Mouse (Mus musculus): Measurements from ENCODE around the gene Ckb. TPM values are rescaled to one million over a fixed set of nuclear protein-coding genes. Genes with fewer than 3 reads are reported as not detected.

Gene Ckb
- polyA plus RNA-seq, 1 experiment from 2014 or later, result 266 TPM

- H3K27ac ChIP-seq (replicated peaks in 1 of 2; ENCODE audit: control insufficient read depth in 1 of 2, insufficient read depth in 1 of 2, low read depth in 2 of 2, low read length in 2 of 2), result peak overlapping the region; percentile 84 to 94
- peaks cover 35 to 55% of the 10 kb centered on the region in 2 experiments for H3K4me1 ChIP-seq (ENCODE audit: control insufficient read depth in 2 of 2, insufficient read depth in 2 of 2, low read length in 2 of 2)
- ATAC-seq (ENCODE audit: insufficient number of reproducible peaks, insufficient read depth, low FRiP score, low read depth), result no peak
- 39% methylated on average over 5 of the region's 5 CpGs for WGBS
- no peaks in the 10 kb centered on the region for H3K9me3 ChIP-seq (ENCODE audit: control insufficient read depth, low read length)
- no peaks in the 10 kb centered on the region for H3K27me3 ChIP-seq (ENCODE audit: control insufficient read depth, insufficient read depth, low read length)
- H3K4me3 ChIP-seq (ENCODE audit: control insufficient read depth in 1 of 2, insufficient read depth in 1 of 2, low read depth in 1 of 2, low read length in 2 of 2), result no peak overlapping the region
- peaks cover 17% of the 10 kb centered on the region for H3K36me3 ChIP-seq (ENCODE audit: control insufficient read depth, insufficient read depth, low read length)
- no peak overlapping the region for H3K4me2 ChIP-seq (ENCODE audit: low read length)
- H3K9ac ChIP-seq (ENCODE audit: low read length), result peak overlapping the region; percentile 64
Measured at GRCm38 (mm10) chr12:111682003-111682402, 9.9 kb upstream of the Ckb start.

- Histone ChIP-seq H3K4me1 (ENCODE audit: control insufficient read depth in 2 of 2, insufficient read depth in 2 of 2, low read length in 2 of 2) (peaks cover 30 to 48% of the 10 kb centered on the region in 2 experiments), H3K27me3 (ENCODE audit: control insufficient read depth, insufficient read depth, low read length) (no peaks in the 10 kb centered on the region), H3K4me3 (ENCODE audit: control insufficient read depth in 1 of 2, insufficient read depth in 1 of 2, low read depth in 1 of 2, low read length in 2 of 2) (no peak overlapping the region), H3K4me2 (ENCODE audit: low read length) (no peak overlapping the region), H3K36me3 (ENCODE audit: control insufficient read depth, insufficient read depth, low read length) (peaks cover 17% of the 10 kb centered on the region), H3K9me3 (ENCODE audit: control insufficient read depth, low read length) (no peaks in the 10 kb centered on the region), H3K9ac (ENCODE audit: low read length) (peak overlapping the region; percentile 64), H3K27ac (replicated peaks in 1 of 2; ENCODE audit: control insufficient read depth in 1 of 2, insufficient read depth in 1 of 2, low read depth in 2 of 2, low read length in 2 of 2) (peak overlapping the region; percentile 39 to 94; a peak in 3 of 4 replicates)
- no peak for ATAC-seq (ENCODE audit: insufficient number of reproducible peaks, insufficient read depth, low FRiP score, low read depth)
- WGBS, result 80% methylated on average over 8 of the region's 8 CpGs
Measured at GRCm38 (mm10) chr12:111681305-111681704, 9.2 kb upstream of the Ckb start.

DNA sequence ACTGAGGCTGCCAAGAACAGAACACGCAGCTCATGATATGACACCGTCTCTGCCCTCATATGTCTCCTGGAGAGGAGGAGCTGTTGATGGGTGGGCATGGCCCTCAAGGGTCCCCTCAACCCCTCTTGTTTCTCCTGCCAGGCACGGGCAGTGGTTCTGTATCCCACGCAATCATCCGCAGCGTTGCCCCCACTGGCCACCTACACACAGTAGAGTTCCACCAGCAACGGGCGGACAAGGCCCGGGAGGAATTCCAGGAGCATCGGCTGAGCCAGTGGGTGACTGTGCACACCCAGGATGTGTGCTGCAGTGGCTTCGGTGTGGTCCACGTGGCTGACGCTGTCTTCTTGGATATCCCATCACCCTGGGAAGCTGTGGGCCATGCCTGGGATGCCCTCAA lies 8.5 kb upstream of the Ckb start:
- no peak for ATAC-seq (ENCODE audit: insufficient number of reproducible peaks, insufficient read depth, low FRiP score, low read depth)
- no peak overlapping the region for H3K27ac ChIP-seq (replicated peaks in 1 of 2; ENCODE audit: control insufficient read depth in 1 of 2, insufficient read depth in 1 of 2, low read depth in 2 of 2, low read length in 2 of 2)
- no peak overlapping the region for H3K4me2 ChIP-seq (ENCODE audit: low read length)

DNA sequence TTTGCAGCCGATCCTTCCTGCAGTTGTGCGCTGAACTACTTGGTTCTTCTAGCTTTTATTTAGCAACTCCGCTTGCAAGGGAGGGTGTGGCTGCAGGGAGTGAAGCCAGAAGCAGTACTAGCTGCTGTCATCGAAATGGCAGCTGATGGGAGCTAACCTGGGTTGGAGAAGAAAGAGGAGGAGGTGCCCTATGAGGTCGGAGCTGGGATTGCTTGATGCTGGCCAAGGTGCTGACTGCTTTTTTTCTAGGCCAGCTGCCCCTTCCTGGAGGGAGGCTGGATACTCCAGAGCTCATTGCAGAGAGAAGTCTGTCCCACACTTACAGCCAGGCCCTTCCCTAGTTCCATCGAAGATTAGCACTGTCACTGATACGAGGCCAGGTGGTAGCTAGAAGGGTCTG lies 6.9 kb upstream of the Ckb start:
- Histone ChIP-seq H3K9me3 (ENCODE audit: control insufficient read depth, low read length) (no peaks in the 10 kb centered on the region), H3K27ac (replicated peaks in 1 of 2; ENCODE audit: control insufficient read depth in 1 of 2, insufficient read depth in 1 of 2, low read depth in 2 of 2, low read length in 2 of 2) (no peak overlapping the region), H3K4me1 (ENCODE audit: control insufficient read depth in 2 of 2, insufficient read depth in 2 of 2, low read length in 2 of 2) (peaks cover 32 to 55% of the 10 kb centered on the region in 2 experiments), H3K36me3 (ENCODE audit: control insufficient read depth, insufficient read depth, low read length) (peaks cover 17% of the 10 kb centered on the region), H3K27me3 (ENCODE audit: control insufficient read depth, insufficient read depth, low read length) (no peaks in the 10 kb centered on the region), H3K4me2 (ENCODE audit: low read length) (peak overlapping the region; percentile 91), H3K4me3 (ENCODE audit: control insufficient read depth in 1 of 2, insufficient read depth in 1 of 2, low read depth in 1 of 2, low read length in 2 of 2) (peak overlapping the region; percentile 69 to 71), H3K9ac (ENCODE audit: low read length) (peak overlapping the region; percentile 78)
- 31% methylated on average over 7 of the region's 7 CpGs for WGBS
- no peak for ATAC-seq (ENCODE audit: insufficient number of reproducible peaks, insufficient read depth, low FRiP score, low read depth)

More for the DNA sequence above, 8.5 kb upstream of the Ckb start:
- H3K36me3 ChIP-seq (ENCODE audit: control insufficient read depth, insufficient read depth, low read length), result peaks cover 17% of the 10 kb centered on the region
- H3K9me3 ChIP-seq (ENCODE audit: control insufficient read depth, low read length), result no peaks in the 10 kb centered on the region
- no peak overlapping the region for H3K9ac ChIP-seq (ENCODE audit: low read length)
- WGBS, result 93% methylated on average over 13 of the region's 13 CpGs
- H3K4me1 ChIP-seq (ENCODE audit: control insufficient read depth in 2 of 2, insufficient read depth in 2 of 2, low read length in 2 of 2), result peaks cover 26 to 45% of the 10 kb centered on the region in 2 experiments
- no peaks in the 10 kb centered on the region for H3K27me3 ChIP-seq (ENCODE audit: control insufficient read depth, insufficient read depth, low read length)
- H3K4me3 ChIP-seq (ENCODE audit: control insufficient read depth in 1 of 2, insufficient read depth in 1 of 2, low read depth in 1 of 2, low read length in 2 of 2), result no peak overlapping the region

- ATAC-seq (ENCODE audit: insufficient number of reproducible peaks, insufficient read depth, low FRiP score, low read depth), result no peak
- Histone ChIP-seq H3K27me3 (ENCODE audit: control insufficient read depth, insufficient read depth, low read length) (no peaks in the 10 kb centered on the region), H3K4me2 (ENCODE audit: low read length) (peak overlapping the region; percentile 91), H3K9ac (ENCODE audit: low read length) (peak overlapping the region; percentile 78), H3K36me3 (ENCODE audit: control insufficient read depth, insufficient read depth, low read length) (peaks cover 16% of the 10 kb centered on the region), H3K9me3 (ENCODE audit: control insufficient read depth, low read length) (no peaks in the 10 kb centered on the region), H3K4me3 (ENCODE audit: control insufficient read depth in 1 of 2, insufficient read depth in 1 of 2, low read depth in 1 of 2, low read length in 2 of 2) (peak overlapping the region; percentile 69 to 71), H3K4me1 (ENCODE audit: control insufficient read depth in 2 of 2, insufficient read depth in 2 of 2, low read length in 2 of 2) (peaks cover 33 to 55% of the 10 kb centered on the region in 2 experiments), H3K27ac (replicated peaks in 1 of 2; ENCODE audit: control insufficient read depth in 1 of 2, insufficient read depth in 1 of 2, low read depth in 2 of 2, low read length in 2 of 2) (peak overlapping the region in 1 of 2 experiments; percentile 98; a peak in 1 of 4 replicates)
- 5% methylated on average over 13 of the region's 13 CpGs for WGBS
Measured at GRCm38 (mm10) chr12:111678670-111678933, 6.5 kb upstream of the Ckb start.

DNA sequence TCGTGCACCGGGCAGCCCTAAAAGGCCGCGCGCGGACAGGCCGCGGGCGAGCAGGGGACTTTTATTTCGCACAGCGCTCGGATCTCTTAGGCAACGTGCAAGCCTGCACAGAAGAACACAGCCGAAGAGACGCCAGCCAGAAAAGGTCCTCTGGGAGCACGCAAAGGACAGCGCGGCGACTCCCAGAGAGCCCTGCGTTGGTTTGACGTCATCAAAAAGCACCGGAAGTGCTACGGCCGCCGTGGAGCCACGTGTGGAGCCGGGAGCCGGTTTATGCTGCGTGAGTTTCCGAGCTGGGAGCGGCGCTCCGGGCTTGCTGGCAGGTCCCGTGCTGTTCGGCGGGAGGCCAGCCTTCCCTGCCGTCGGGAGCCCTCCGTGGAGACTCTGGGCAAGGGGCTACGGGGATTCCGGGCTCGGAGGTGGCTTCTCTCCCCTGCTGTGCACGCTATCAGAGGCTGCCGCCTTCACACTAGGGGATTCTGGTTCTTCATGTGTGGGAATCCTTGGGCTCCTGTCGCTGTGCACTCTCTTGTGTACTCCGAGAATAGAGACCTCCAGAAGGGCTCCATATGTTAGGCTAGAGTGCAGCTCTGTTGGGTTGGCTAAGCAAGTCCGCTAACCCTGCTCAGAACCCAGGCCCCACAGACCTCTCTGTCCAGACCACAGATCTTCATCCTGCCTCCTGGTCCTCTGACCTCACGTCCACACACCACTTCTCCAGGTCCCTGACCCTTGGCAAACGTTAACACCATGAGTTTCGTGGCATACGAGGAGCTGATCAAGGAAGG lies 5.9 kb upstream of the Ckb start, which contains the start of gene Trmt61a:
Trmt61a (plus strand) TSS at position 224 of the 788 bp plus-strand sequence.
- peak within 1 kb of the TSS; percentile 91 for H3K4me2 ChIP-seq (ENCODE audit: low read length)
- peak within 1 kb of the TSS; percentile 69 to 71 for H3K4me3 ChIP-seq (ENCODE audit: control insufficient read depth in 1 of 2, insufficient read depth in 1 of 2, low read depth in 1 of 2, low read length in 2 of 2)
- H3K4me1 ChIP-seq (ENCODE audit: control insufficient read depth in 2 of 2, insufficient read depth in 2 of 2, low read length in 2 of 2), result peaks cover 28 to 50% of the 10 kb centered on the region in 2 experiments
- ATAC-seq (ENCODE audit: insufficient number of reproducible peaks, insufficient read depth, low FRiP score, low read depth), result peak; percentile 82
- H3K27ac ChIP-seq (replicated peaks in 1 of 2; ENCODE audit: control insufficient read depth in 1 of 2, insufficient read depth in 1 of 2, low read depth in 2 of 2, low read length in 2 of 2), result peak within 1 kb of the TSS; percentile 95 to 98
- H3K36me3 ChIP-seq (ENCODE audit: control insufficient read depth, insufficient read depth, low read length), result peaks cover 13% of the 10 kb centered on the region
- no peaks in the 10 kb centered on the region for H3K9me3 ChIP-seq (ENCODE audit: control insufficient read depth, low read length)
- H3K27me3 ChIP-seq (ENCODE audit: control insufficient read depth, insufficient read depth, low read length), result no peaks in the 10 kb centered on the region
- under 1% methylated on average over 51 of the region's 51 CpGs for WGBS
- peak within 1 kb of the TSS; percentile 78 for H3K9ac ChIP-seq (ENCODE audit: low read length)

DNA sequence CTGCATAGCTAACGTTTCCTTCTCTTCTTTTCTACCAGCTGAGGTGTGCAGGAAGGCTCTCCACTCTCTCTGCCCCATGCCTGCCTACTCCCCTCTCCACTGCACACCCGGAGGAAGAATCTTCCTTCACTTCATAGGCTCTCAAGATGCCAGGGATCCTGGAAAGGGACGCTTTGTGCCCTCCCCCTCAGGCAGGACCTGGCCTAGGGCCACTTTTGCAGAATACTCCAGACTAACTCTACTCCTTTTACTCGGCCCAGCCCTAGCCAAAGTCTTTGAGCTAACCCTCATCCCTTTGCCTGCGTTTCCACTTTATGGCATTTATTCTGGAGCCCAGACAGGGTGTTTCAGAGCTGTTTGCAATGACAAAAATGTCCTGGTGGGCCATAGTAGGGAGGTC lies 5.3 kb upstream of the Ckb start:
- peaks cover 29 to 48% of the 10 kb centered on the region in 2 experiments for H3K4me1 ChIP-seq (ENCODE audit: control insufficient read depth in 2 of 2, insufficient read depth in 2 of 2, low read length in 2 of 2)
- no peak; the same call in 1 of the 2 replicates for ATAC-seq (ENCODE audit: insufficient number of reproducible peaks, insufficient read depth, low FRiP score, low read depth)
- WGBS, result 17% methylated on average over 5 of the region's 5 CpGs

More for the DNA sequence above, 5.3 kb upstream of the Ckb start:
- Histone ChIP-seq H3K9ac (ENCODE audit: low read length) (peak overlapping the region; percentile 78), H3K27me3 (ENCODE audit: control insufficient read depth, insufficient read depth, low read length) (no peaks in the 10 kb centered on the region), H3K4me2 (ENCODE audit: low read length) (peak overlapping the region; percentile 91), H3K36me3 (ENCODE audit: control insufficient read depth, insufficient read depth, low read length) (peaks cover 13% of the 10 kb centered on the region), H3K27ac (replicated peaks in 1 of 2; ENCODE audit: control insufficient read depth in 1 of 2, insufficient read depth in 1 of 2, low read depth in 2 of 2, low read length in 2 of 2) (peak overlapping the region; percentile 95 to 98), H3K4me3 (ENCODE audit: control insufficient read depth in 1 of 2, insufficient read depth in 1 of 2, low read depth in 1 of 2, low read length in 2 of 2) (peak overlapping the region; percentile 69 to 71), H3K9me3 (ENCODE audit: control insufficient read depth, low read length) (no peaks in the 10 kb centered on the region)

Measured in heart, embryonic 14.5 days (tissue).